ENCODE assay signal across 11 mouse cellular contexts in genomic region chr10:96105124-96105523, GRCm38 (mm10). TPM values are rescaled to one million over a fixed set of nuclear protein-coding genes. Genes with fewer than 3 reads are reported as not detected.
DNase-seq lines count a peak whose midpoint lies in the region; ATAC-seq and TF ChIP-seq lines count a peak whose summit lies in the region.
"Had no signal": no experiment of that assay in that cellular context is flagged by ENCODE, and none has a peak within 500 bp of the region (broad histone marks: within the 10 kb centered on the region; RNA-seq: fewer than 3 reads in every experiment).

No protein-coding gene starts in this region.

- TF ChIP-seq CTCF in bone marrow macrophage, adult 2 months (IDR thresholded peaks at IDR 0.05; ENCODE audit: low read depth, low read length), result peak; percentile 35; the same call in 1 of the 2 replicates
- peak; percentile 72 for TF ChIP-seq CTCF in liver, embryonic 14.5 days (IDR thresholded peaks at IDR 0.05; ENCODE audit: low read depth)

- TF ChIP-seq POLR2A in bone marrow macrophage, adult 2 months (IDR thresholded peaks at IDR 0.05; ENCODE audit: borderline replicate concordance, low read depth, low read length), result no peak

- WGBS in liver, embryonic 14.5 days (ENCODE audit: insufficient replicate concordance), result 55% methylated on average over 2 of the region's 2 CpGs
- 88% methylated on average over 2 of the region's 2 CpGs for WGBS in neural tube, embryonic 15.5 days
- WGBS in kidney, embryonic 16.5 days, result 94% methylated on average over 2 of the region's 2 CpGs

- H3K9ac ChIP-seq in liver, embryonic 14.5 days (replicated peaks), result no peak overlapping the region
- no peak overlapping the region for H3K9ac ChIP-seq in neural tube, embryonic 15.5 days (replicated peaks)
- no peak overlapping the region for H3K9ac ChIP-seq in kidney, embryonic 16.5 days (replicated peaks; ENCODE audit: low read length)

- H3K4me3 ChIP-seq in bone marrow macrophage, adult 2 months (ENCODE audit: insufficient read depth, low read length), result no peak overlapping the region
- H3K4me3 ChIP-seq in liver, embryonic 14.5 days (ENCODE audit: insufficient read depth in 1 of 2, low read depth in 2 of 2, low read length in 2 of 2), result no peak overlapping the region
- H3K4me3 ChIP-seq in neural tube, embryonic 15.5 days (replicated peaks), result no peak overlapping the region
- no peak overlapping the region for H3K4me3 ChIP-seq in kidney, embryonic 16.5 days (ENCODE audit: low read length)

- H3K27me3 ChIP-seq in liver, embryonic 14.5 days (ENCODE audit: control insufficient read depth, insufficient read depth, low read length), result no peaks in the 10 kb centered on the region
- H3K27me3 ChIP-seq in neural tube, embryonic 15.5 days (replicated peaks), result no peaks in the 10 kb centered on the region
- no peaks in the 10 kb centered on the region for H3K27me3 ChIP-seq in kidney, embryonic 16.5 days (ENCODE audit: insufficient read depth, low read length)

- H3K4me2 ChIP-seq in liver, embryonic 14.5 days (ENCODE audit: low read depth), result peak overlapping the region; percentile 18
- no peak overlapping the region for H3K4me2 ChIP-seq in neural tube, embryonic 15.5 days
- no peak overlapping the region for H3K4me2 ChIP-seq in kidney, embryonic 16.5 days (replicated peaks; ENCODE audit: low read depth, low read length)

- H3K27ac ChIP-seq in bone marrow macrophage, adult 2 months (ENCODE audit: insufficient read depth, low read depth, low read length), result no peak overlapping the region
- H3K27ac ChIP-seq in liver, embryonic 14.5 days, result no peak overlapping the region
- no peak overlapping the region for H3K27ac ChIP-seq in neural tube, embryonic 15.5 days (replicated peaks)
- no peak overlapping the region for H3K27ac ChIP-seq in kidney, embryonic 16.5 days (ENCODE audit: low read length)

- no peaks in the 10 kb centered on the region for H3K4me1 ChIP-seq in bone marrow macrophage, adult 2 months (ENCODE audit: control insufficient read depth, insufficient read depth, low read length)
- peaks cover 4 to 6% of the 10 kb centered on the region in 2 experiments; a peak in 3 of 4 replicates for H3K4me1 ChIP-seq in liver, embryonic 14.5 days (replicated peaks; ENCODE audit: control insufficient read depth in 2 of 2, insufficient read depth in 2 of 2, low read length in 1 of 2)
- H3K4me1 ChIP-seq in neural tube, embryonic 15.5 days, result no peaks in the 10 kb centered on the region; the same call in 1 of the 2 replicates
- no peaks in the 10 kb centered on the region for H3K4me1 ChIP-seq in kidney, embryonic 16.5 days (ENCODE audit: insufficient read depth, low read length)

- no peak for TF ChIP-seq EP300 in liver, embryonic 14.5 days (IDR thresholded peaks at IDR 0.05; ENCODE audit: low read depth)

- ATAC-seq in liver, embryonic 14.5 days (ENCODE audit: insufficient read depth), result peak; percentile 66; the same call in 1 of the 2 replicates
- no peak for ATAC-seq in neural tube, embryonic 15.5 days (ENCODE audit: low FRiP score)
- no peak for ATAC-seq in kidney, embryonic 16.5 days (ENCODE audit: low FRiP score, low TSS enrichment)

- peak; percentile 52 for DNase-seq in heart, adult 11 months
- no peak for DNase-seq in heart, postnatal 4 days
- DNase-seq in 416B (ENCODE audit: low read depth), result peak; percentile 63
- peak in 2 of 3 experiments; percentile 18 to 26 for DNase-seq in liver, embryonic 14.5 days (ENCODE audit: low read depth in 3 of 3, low spot score in 3 of 3)
- no peak for DNase-seq in frontal cortex, adult 2 months (ENCODE audit: extremely low spot score in 1 of 2, low spot score in 1 of 2)
- DNase-seq: midbrain, embryonic 14.5 days; right cerebral cortex, postnatal 4 days had no signal

- H3K36me3 ChIP-seq in liver, embryonic 14.5 days (replicated peaks; ENCODE audit: control insufficient read depth, insufficient read depth, low read depth), result no peaks in the 10 kb centered on the region
- no peaks in the 10 kb centered on the region for H3K36me3 ChIP-seq in neural tube, embryonic 15.5 days
- no peaks in the 10 kb centered on the region for H3K36me3 ChIP-seq in kidney, embryonic 16.5 days (ENCODE audit: insufficient read depth, low read length)

- no peaks in the 10 kb centered on the region for H3K9me3 ChIP-seq in liver, embryonic 14.5 days (ENCODE audit: control insufficient read depth, low read length)
- H3K9me3 ChIP-seq in neural tube, embryonic 15.5 days (replicated peaks), result no peaks in the 10 kb centered on the region
- no peaks in the 10 kb centered on the region for H3K9me3 ChIP-seq in kidney, embryonic 16.5 days (ENCODE audit: low read length)

RNA-seq across cellular contexts. Expression of gene Gm5426, which starts 31.3 kb away (rescaled TPM):
- not detected for total RNA-seq in heart, postnatal 4 days (2021)
- polyA plus RNA-seq in bone marrow macrophage, adult 2 months (2012; ENCODE audit: insufficient read depth, insufficient read length, missing spikeins), result not detected in 2 replicates
- polyA plus RNA-seq in liver, embryonic 14.5 days (2012; rRNA removed), result not detected in 2 replicates
- not detected in 2 replicates for polyA plus RNA-seq in liver, embryonic 14.5 days (2014; fragmentation: Nextera tagmentation; extraction: Ambion mirVana)
- not detected in 2 replicates for polyA plus RNA-seq in neural tube, embryonic 15.5 days (2015; fragmentation: Nextera tagmentation; extraction: Ambion mirVana)
- not detected in 2 replicates for polyA plus RNA-seq in kidney, embryonic 16.5 days (2015; fragmentation: Nextera tagmentation; extraction: Ambion mirVana)
- polyA plus RNA-seq in frontal cortex, adult 2 months (2012; rRNA removed), result not detected in 2 replicates
- total RNA-seq: heart, adult 8-10 months had no signal
- polyA plus RNA-seq: midbrain, embryonic 14.5 days had no signal

Comparison
In these comparisons a context has a peak if more than half of its experiments do, and no peak if none do; other contexts are left out.
1. DNase-seq: peak in heart, adult 11 months (single experiment), 416B (single experiment) and liver, embryonic 14.5 days (2 of 3); none in heart, postnatal 4 days (single experiment) and frontal cortex, adult 2 months (0 of 2).